Mouse (Mus musculus) hindbrain, postnatal 0 days (tissue): Measurements from ENCODE around the gene Scml4. TPM values are rescaled to one million over a fixed set of nuclear protein-coding genes. Genes with fewer than 3 reads are reported as not detected.

Experiments
- ATAC-seq: fragments of 200-750 bp; cut with Nextera tagmentation; 2 replicates; pipeline ENCODE4 v1.8.0; 2017; ENCODE audit warnings: mild to moderate bottlenecking, moderate TSS enrichment, moderate library complexity
- DNase-seq: peaks from one replicate; pipeline ENCODE4 v3.0.0-alpha.2; 2015; ENCODE audit warnings: low spot score
- H3K27ac ChIP-seq: fragments of 300-500 bp; sonication (generic); 2 replicates; pipeline ENCODE4 v1.5.1; 2014; ENCODE audit warnings: mild to moderate bottlenecking
- H3K27me3 ChIP-seq: fragments of 300-500 bp; sonication (generic); 2 replicates; pipeline ENCODE4 v1.6.1; 2014; ENCODE audit warnings: low read length, mixed read lengths; ENCODE audit not compliant: insufficient read depth
- H3K36me3 ChIP-seq: fragments of 300-500 bp; sonication (generic); 2 replicates; pipeline ENCODE4 v1.6.1; 2014; ENCODE audit warnings: low read length, mixed read lengths; ENCODE audit not compliant: insufficient read depth
- H3K4me1 ChIP-seq: fragments of 300-500 bp; sonication (generic); 2 replicates; pipeline ENCODE4 v1.6.1; 2014; ENCODE audit warnings: antibody characterized with exemption, low read length, mixed read lengths; ENCODE audit not compliant: insufficient read depth
- H3K4me2 ChIP-seq: fragments of 300-500 bp; sonication (generic); 2 replicates; pipeline ENCODE4 v1.6.1; 2014; ENCODE audit warnings: low read depth, mild to moderate bottlenecking, low read length, moderate library complexity, mixed read lengths
- H3K4me3 ChIP-seq: fragments of 300-500 bp; sonication (generic); 2 replicates; pipeline ENCODE4 v1.5.1; 2014; ENCODE audit warnings: low read length
- H3K9ac ChIP-seq: fragments of 300-500 bp; sonication (generic); replicated peaks from 2 replicates; pipeline ENCODE4 v1.6.1; 2014; ENCODE audit warnings: mild to moderate bottlenecking, low read length, moderate library complexity, mixed read lengths
- H3K9me3 ChIP-seq: fragments of 300-500 bp; sonication (generic); 2 replicates; pipeline ENCODE4 v1.6.1; 2016; ENCODE audit warnings: low read length, mixed read lengths
- CTCF ChIP-seq: IDR thresholded peaks from 2 replicates; pipeline ENCODE4 v1.5.1; 2016; ENCODE audit warnings: antibody characterized with exemption, control low read depth, low read depth
- WGBS: fragments of 180-500 bp; shearing (Covaris S2); extraction: QIAGEN DNeasy Blood & Tissue Kit; methylation state at CpG from one replicate; pipeline ENCODE4 v1.1.7; 2014; 5-methylcytosine and 5-hydroxymethylcytosine counted together
- polyA plus RNA-seq: library from polyadenylated mRNA; unstranded; fragments of >200 nt; fragmentation: Nextera tagmentation; extraction: Ambion mirVana; gene quantifications from 2 replicates; pipeline ENCODE4 v1.2.1, GENCODE M21; 2015
- total RNA-seq: library from RNA; depleted of rRNA; stranded (reverse); fragments of >200 nt; gene quantifications from 2 replicates; pipeline ENCODE4 v1.2.3, GENCODE M21; 2014

Scml4 gene
- total and polyA plus RNA-seq, 2 experiments from 2014 or later: 7.0 to 16.4 TPM

- no peak for ATAC-seq
- H3K9me3 ChIP-seq: no peaks in the 10 kb centered on the region
- 78% methylated on average over 22 of the region's 22 CpGs for WGBS
- no peaks in the 10 kb centered on the region for H3K36me3 ChIP-seq
- TF ChIP-seq CTCF: no peak
- no peaks in the 10 kb centered on the region for H3K27me3 ChIP-seq
- H3K4me3 ChIP-seq: no peak overlapping the region
- no peak for DNase-seq
- no peak overlapping the region for H3K27ac ChIP-seq
- H3K9ac ChIP-seq: no peak overlapping the region
- H3K4me1 ChIP-seq: no peaks in the 10 kb centered on the region
- no peak overlapping the region for H3K4me2 ChIP-seq
Observed at GRCm38 (mm10) chr10:42925103-42925866, 65.1 kb downstream of the Scml4 start.

GRCm38 (mm10) chr10:42930121-42930650 is 70.0 kb downstream of the Scml4 start:
- H3K4me3 ChIP-seq: no peak overlapping the region
- H3K4me1 ChIP-seq: no peaks in the 10 kb centered on the region
- TF ChIP-seq CTCF: no peak
- 89% methylated on average over 23 of the region's 23 CpGs for WGBS
- no peaks in the 10 kb centered on the region for H3K36me3 ChIP-seq
- H3K27ac ChIP-seq: no peak overlapping the region
- ATAC-seq (no peak), DNase-seq (no peak)
- H3K4me2 ChIP-seq: no peak overlapping the region
- no peaks in the 10 kb centered on the region for H3K27me3 ChIP-seq
- H3K9ac ChIP-seq: no peak overlapping the region
- no peaks in the 10 kb centered on the region for H3K9me3 ChIP-seq

- H3K9me3 ChIP-seq: no peaks in the 10 kb centered on the region
- no peak overlapping the region for H3K27ac ChIP-seq
- H3K4me1 ChIP-seq: no peaks in the 10 kb centered on the region
- no peak overlapping the region for H3K4me2 ChIP-seq
- DNase-seq (no peak), ATAC-seq (no peak)
- no peaks in the 10 kb centered on the region for H3K27me3 ChIP-seq
- no peak for TF ChIP-seq CTCF
- no peaks in the 10 kb centered on the region for H3K36me3 ChIP-seq
- 61% methylated on average over 14 of the region's 14 CpGs for WGBS
- no peak overlapping the region for H3K4me3 ChIP-seq
- H3K9ac ChIP-seq: no peak overlapping the region
Observed at GRCm38 (mm10) chr10:42932862-42933480, 72.8 kb downstream of the Scml4 start.

GRCm38 (mm10) chr10:42934672-42935071 is 74.5 kb downstream of the Scml4 start:
- Histone ChIP-seq H3K4me3 (no peak overlapping the region), H3K9ac (no peak overlapping the region), H3K4me2 (no peak overlapping the region), H3K4me1 (no peaks in the 10 kb centered on the region), H3K9me3 (no peaks in the 10 kb centered on the region), H3K36me3 (no peaks in the 10 kb centered on the region), H3K27me3 (no peaks in the 10 kb centered on the region), H3K27ac (no peak overlapping the region)
- no peak for ATAC-seq
- TF ChIP-seq CTCF: no peak
- no peak for DNase-seq
- 63% methylated on average over 8 of the region's 8 CpGs for WGBS

GRCm38 (mm10) chr10:42936205-42936604 is 76.0 kb downstream of the Scml4 start:
- no peaks in the 10 kb centered on the region for H3K36me3 ChIP-seq
- H3K27ac ChIP-seq: no peak overlapping the region
- no peak overlapping the region for H3K9ac ChIP-seq
- H3K27me3 ChIP-seq: no peaks in the 10 kb centered on the region
- DNase-seq (no peak), ATAC-seq (no peak)
- no peaks in the 10 kb centered on the region for H3K4me1 ChIP-seq
- H3K4me3 ChIP-seq: no peak overlapping the region
- TF ChIP-seq CTCF: no peak
- no peaks in the 10 kb centered on the region for H3K9me3 ChIP-seq
- no peak overlapping the region for H3K4me2 ChIP-seq

GRCm38 (mm10) chr10:42938361-42938760 is 78.2 kb downstream of the Scml4 start:
- no peaks in the 10 kb centered on the region for H3K36me3 ChIP-seq
- H3K27ac ChIP-seq: no peak overlapping the region
- H3K9ac ChIP-seq: no peak overlapping the region
- 80% methylated on average over 4 of the region's 4 CpGs for WGBS
- DNase-seq (no peak), ATAC-seq (no peak)
- H3K9me3 ChIP-seq: no peaks in the 10 kb centered on the region
- no peak overlapping the region for H3K4me3 ChIP-seq
- H3K4me2 ChIP-seq: no peak overlapping the region
- H3K27me3 ChIP-seq: no peaks in the 10 kb centered on the region
- TF ChIP-seq CTCF: no peak
- no peaks in the 10 kb centered on the region for H3K4me1 ChIP-seq

GRCm38 (mm10) chr10:42939691-42940090 is 79.5 kb downstream of the Scml4 start:
- Histone ChIP-seq H3K27me3 (no peaks in the 10 kb centered on the region), H3K36me3 (no peaks in the 10 kb centered on the region)

More at GRCm38 (mm10) chr10:42939691-42940090, 79.5 kb downstream of the Scml4 start:
- Histone ChIP-seq H3K4me1 (no peaks in the 10 kb centered on the region), H3K9ac (no peak overlapping the region), H3K4me3 (no peak overlapping the region), H3K9me3 (no peaks in the 10 kb centered on the region), H3K27ac (no peak overlapping the region), H3K4me2 (no peak overlapping the region)
- 64% methylated on average over 7 of the region's 7 CpGs for WGBS
- ATAC-seq (no peak), DNase-seq (no peak)
- no peak for TF ChIP-seq CTCF
